Mouse (Mus musculus): ENCODE results near the gene Ssbp3. TPM values are rescaled to one million over a fixed set of nuclear protein-coding genes. Genes with fewer than 3 reads are reported as not detected.

Ssbp3 gene
- polyA plus RNA-seq, 1 experiment from 2014 or later: 167 TPM

- H3K4me2 ChIP-seq (ENCODE audit: low read length): no peak overlapping the region
- H3K27me3 ChIP-seq (replicated peaks; ENCODE audit: control insufficient read depth, insufficient read depth, low read length): no peaks in the 10 kb centered on the region
- 89% methylated on average over 4 of the region's 4 CpGs for WGBS
- no peak overlapping the region for H3K27ac ChIP-seq (ENCODE audit: low read length)
- no peak overlapping the region for H3K4me3 ChIP-seq (replicated peaks; ENCODE audit: low read length)
- no peaks in the 10 kb centered on the region for H3K9me3 ChIP-seq (ENCODE audit: control insufficient read depth, low read length)
- no peak overlapping the region for H3K9ac ChIP-seq (replicated peaks; ENCODE audit: low read depth, low read length)
- no peaks in the 10 kb centered on the region for H3K36me3 ChIP-seq (ENCODE audit: control insufficient read depth, insufficient read depth)
- no peak for ATAC-seq
- peaks cover 41% of the 10 kb centered on the region for H3K4me1 ChIP-seq (replicated peaks; ENCODE audit: control insufficient read depth, insufficient read depth, low read length)
Measured at GRCm38 (mm10) chr4:106972061-106972460, 61.6 kb downstream of the Ssbp3 start.

GRCm38 (mm10) chr4:106972461-106973384 is 62.2 kb downstream of the Ssbp3 start:
- peaks cover 48% of the 10 kb centered on the region for H3K4me1 ChIP-seq (replicated peaks; ENCODE audit: control insufficient read depth, insufficient read depth, low read length)
- no peaks in the 10 kb centered on the region for H3K36me3 ChIP-seq (ENCODE audit: control insufficient read depth, insufficient read depth)
- no peak overlapping the region for H3K4me3 ChIP-seq (replicated peaks; ENCODE audit: low read length)
- WGBS: 80% methylated on average over 15 of the region's 15 CpGs
- no peak overlapping the region for H3K9ac ChIP-seq (replicated peaks; ENCODE audit: low read depth, low read length)
- ATAC-seq: no peak
- no peak overlapping the region for H3K4me2 ChIP-seq (ENCODE audit: low read length)
- H3K9me3 ChIP-seq (ENCODE audit: control insufficient read depth, low read length): no peaks in the 10 kb centered on the region
- no peak overlapping the region for H3K27ac ChIP-seq (ENCODE audit: low read length)
- H3K27me3 ChIP-seq (replicated peaks; ENCODE audit: control insufficient read depth, insufficient read depth, low read length): no peaks in the 10 kb centered on the region

GRCm38 (mm10) chr4:106975324-106975723 is 64.8 kb downstream of the Ssbp3 start:
- no peak overlapping the region for H3K4me2 ChIP-seq (ENCODE audit: low read length)
- no peaks in the 10 kb centered on the region for H3K36me3 ChIP-seq (ENCODE audit: control insufficient read depth, insufficient read depth)
- H3K9me3 ChIP-seq (ENCODE audit: control insufficient read depth, low read length): no peaks in the 10 kb centered on the region
- no peak overlapping the region for H3K9ac ChIP-seq (replicated peaks; ENCODE audit: low read depth, low read length)
- peaks cover 53% of the 10 kb centered on the region for H3K4me1 ChIP-seq (replicated peaks; ENCODE audit: control insufficient read depth, insufficient read depth, low read length)
- no peaks in the 10 kb centered on the region for H3K27me3 ChIP-seq (replicated peaks; ENCODE audit: control insufficient read depth, insufficient read depth, low read length)
- H3K4me3 ChIP-seq (replicated peaks; ENCODE audit: low read length): no peak overlapping the region
- 66% methylated on average over 6 of the region's 6 CpGs for WGBS
- no peak for ATAC-seq
- no peak overlapping the region; the same call in 1 of the 2 replicates for H3K27ac ChIP-seq (ENCODE audit: low read length)

GRCm38 (mm10) chr4:106975890-106976289 is 65.4 kb downstream of the Ssbp3 start:
- H3K9ac ChIP-seq (replicated peaks; ENCODE audit: low read depth, low read length): no peak overlapping the region
- H3K4me3 ChIP-seq (replicated peaks; ENCODE audit: low read length): no peak overlapping the region
- no peak overlapping the region for H3K4me2 ChIP-seq (ENCODE audit: low read length)
- ATAC-seq: no peak
- peaks cover 53% of the 10 kb centered on the region for H3K4me1 ChIP-seq (replicated peaks; ENCODE audit: control insufficient read depth, insufficient read depth, low read length)
- no peaks in the 10 kb centered on the region for H3K27me3 ChIP-seq (replicated peaks; ENCODE audit: control insufficient read depth, insufficient read depth, low read length)
- no peak overlapping the region for H3K27ac ChIP-seq (ENCODE audit: low read length)
- H3K36me3 ChIP-seq (ENCODE audit: control insufficient read depth, insufficient read depth): no peaks in the 10 kb centered on the region
- 43% methylated on average over 4 of the region's 4 CpGs for WGBS
- H3K9me3 ChIP-seq (ENCODE audit: control insufficient read depth, low read length): no peaks in the 10 kb centered on the region

GRCm38 (mm10) chr4:106976576-106976975 is 66.1 kb downstream of the Ssbp3 start:
- no peaks in the 10 kb centered on the region for H3K36me3 ChIP-seq (ENCODE audit: control insufficient read depth, insufficient read depth)
- H3K27me3 ChIP-seq (replicated peaks; ENCODE audit: control insufficient read depth, insufficient read depth, low read length): no peaks in the 10 kb centered on the region
- H3K9me3 ChIP-seq (ENCODE audit: control insufficient read depth, low read length): no peaks in the 10 kb centered on the region
- peaks cover 51% of the 10 kb centered on the region for H3K4me1 ChIP-seq (replicated peaks; ENCODE audit: control insufficient read depth, insufficient read depth, low read length)
- no peak overlapping the region for H3K4me2 ChIP-seq (ENCODE audit: low read length)
- 61% methylated on average over 2 of the region's 2 CpGs for WGBS
- no peak overlapping the region for H3K9ac ChIP-seq (replicated peaks; ENCODE audit: low read depth, low read length)
- ATAC-seq: peak; percentile 34; the same call in 1 of the 2 replicates
- H3K27ac ChIP-seq (ENCODE audit: low read length): peak overlapping the region; percentile 71
- no peak overlapping the region for H3K4me3 ChIP-seq (replicated peaks; ENCODE audit: low read length)

- H3K4me3 ChIP-seq (replicated peaks; ENCODE audit: low read length): no peak overlapping the region
- no peaks in the 10 kb centered on the region for H3K36me3 ChIP-seq (ENCODE audit: control insufficient read depth, insufficient read depth)
- peak overlapping the region; percentile 6; the same call in 1 of the 2 replicates for H3K4me2 ChIP-seq (ENCODE audit: low read length)
- WGBS: 13% methylated on average over 6 of the region's 6 CpGs
- H3K27me3 ChIP-seq (replicated peaks; ENCODE audit: control insufficient read depth, insufficient read depth, low read length): no peaks in the 10 kb centered on the region
- 0 out of 2 replicates have a peak overlapping the region, but pooled peaks have one; percentile 23 for H3K9ac ChIP-seq (replicated peaks; ENCODE audit: low read depth, low read length)
- H3K27ac ChIP-seq (ENCODE audit: low read length): peak overlapping the region; percentile 71
- H3K4me1 ChIP-seq (replicated peaks; ENCODE audit: control insufficient read depth, insufficient read depth, low read length): peaks cover 53% of the 10 kb centered on the region
- ATAC-seq: peak; percentile 16; the same call in 1 of the 2 replicates
- H3K9me3 ChIP-seq (ENCODE audit: control insufficient read depth, low read length): no peaks in the 10 kb centered on the region
Measured at GRCm38 (mm10) chr4:106977218-106977651, 66.7 kb downstream of the Ssbp3 start.

GRCm38 (mm10) chr4:106978376-106978775 is 67.9 kb downstream of the Ssbp3 start:
- 34% methylated on average over 8 of the region's 8 CpGs for WGBS
- no peak for ATAC-seq
- H3K27me3 ChIP-seq (replicated peaks; ENCODE audit: control insufficient read depth, insufficient read depth, low read length): no peaks in the 10 kb centered on the region
- peak overlapping the region; percentile 5; the same call in 1 of the 2 replicates for H3K27ac ChIP-seq (ENCODE audit: low read length)
- no peak overlapping the region for H3K4me2 ChIP-seq (ENCODE audit: low read length)
- no peak overlapping the region for H3K4me3 ChIP-seq (replicated peaks; ENCODE audit: low read length)
- peaks cover 60% of the 10 kb centered on the region for H3K4me1 ChIP-seq (replicated peaks; ENCODE audit: control insufficient read depth, insufficient read depth, low read length)
- no peaks in the 10 kb centered on the region for H3K36me3 ChIP-seq (ENCODE audit: control insufficient read depth, insufficient read depth)
- no peaks in the 10 kb centered on the region for H3K9me3 ChIP-seq (ENCODE audit: control insufficient read depth, low read length)
- H3K9ac ChIP-seq (replicated peaks; ENCODE audit: low read depth, low read length): no peak overlapping the region; the same call in 1 of the 2 replicates

- WGBS: 52% methylated on average over 7 of the region's 7 CpGs
- no peak for ATAC-seq
- no peak overlapping the region for H3K27ac ChIP-seq (ENCODE audit: low read length)
- H3K9me3 ChIP-seq (ENCODE audit: control insufficient read depth, low read length): no peaks in the 10 kb centered on the region
- no peak overlapping the region for H3K9ac ChIP-seq (replicated peaks; ENCODE audit: low read depth, low read length)
- peaks cover 71% of the 10 kb centered on the region for H3K4me1 ChIP-seq (replicated peaks; ENCODE audit: control insufficient read depth, insufficient read depth, low read length)
- no peak overlapping the region for H3K4me3 ChIP-seq (replicated peaks; ENCODE audit: low read length)
- H3K27me3 ChIP-seq (replicated peaks; ENCODE audit: control insufficient read depth, insufficient read depth, low read length): no peaks in the 10 kb centered on the region
- no peaks in the 10 kb centered on the region for H3K36me3 ChIP-seq (ENCODE audit: control insufficient read depth, insufficient read depth)
- no peak overlapping the region for H3K4me2 ChIP-seq (ENCODE audit: low read length)
Measured at GRCm38 (mm10) chr4:106980669-106981068, 70.2 kb downstream of the Ssbp3 start.

GRCm38 (mm10) chr4:106981385-106982103 is 71.0 kb downstream of the Ssbp3 start:
- WGBS: 87% methylated on average over 7 of the region's 7 CpGs

More at GRCm38 (mm10) chr4:106981385-106982103, 71.0 kb downstream of the Ssbp3 start:
- no peaks in the 10 kb centered on the region for H3K27me3 ChIP-seq (replicated peaks; ENCODE audit: control insufficient read depth, insufficient read depth, low read length)
- H3K9me3 ChIP-seq (ENCODE audit: control insufficient read depth, low read length): no peaks in the 10 kb centered on the region
- no peaks in the 10 kb centered on the region for H3K36me3 ChIP-seq (ENCODE audit: control insufficient read depth, insufficient read depth)
- H3K4me1 ChIP-seq (replicated peaks; ENCODE audit: control insufficient read depth, insufficient read depth, low read length): peaks cover 71% of the 10 kb centered on the region
- no peak overlapping the region for H3K27ac ChIP-seq (ENCODE audit: low read length)
- no peak overlapping the region for H3K4me2 ChIP-seq (ENCODE audit: low read length)
- ATAC-seq: no peak
- no peak overlapping the region for H3K9ac ChIP-seq (replicated peaks; ENCODE audit: low read depth, low read length)
- no peak overlapping the region for H3K4me3 ChIP-seq (replicated peaks; ENCODE audit: low read length)
